Mouse (Mus musculus): Measurements from ENCODE around the gene Krt6a.
"Not testable (repeated sequence)": the region's sequence is repeated elsewhere in the genome, so short reads cannot be mapped to it uniquely, and the experiment has no call there.

The Krt6a gene

DNA sequence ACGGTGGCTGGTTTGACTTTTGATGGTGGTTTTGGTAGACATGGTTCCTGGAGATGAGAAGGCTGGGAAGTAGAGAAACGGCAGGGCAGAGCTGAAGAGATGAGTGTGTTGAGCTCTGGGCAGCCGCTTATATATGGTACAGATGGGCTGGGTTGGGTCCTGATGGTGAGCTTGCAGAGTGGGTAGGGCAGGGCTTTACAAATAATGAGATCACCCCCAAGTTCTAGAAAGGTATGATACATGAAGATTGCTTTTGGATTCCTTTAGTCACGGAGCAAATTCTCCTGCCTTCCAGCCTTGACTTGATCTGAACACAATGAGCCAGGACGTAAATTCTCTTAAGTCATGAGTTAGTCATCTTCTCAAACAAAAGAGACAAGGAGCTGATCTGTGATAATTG, at the start of gene Krt6a:
Krt6a (minus strand) TSS at position 101 of the 400 bp plus-strand sequence.
- no peak for DNase-seq (ENCODE audit: low read depth)

DNA sequence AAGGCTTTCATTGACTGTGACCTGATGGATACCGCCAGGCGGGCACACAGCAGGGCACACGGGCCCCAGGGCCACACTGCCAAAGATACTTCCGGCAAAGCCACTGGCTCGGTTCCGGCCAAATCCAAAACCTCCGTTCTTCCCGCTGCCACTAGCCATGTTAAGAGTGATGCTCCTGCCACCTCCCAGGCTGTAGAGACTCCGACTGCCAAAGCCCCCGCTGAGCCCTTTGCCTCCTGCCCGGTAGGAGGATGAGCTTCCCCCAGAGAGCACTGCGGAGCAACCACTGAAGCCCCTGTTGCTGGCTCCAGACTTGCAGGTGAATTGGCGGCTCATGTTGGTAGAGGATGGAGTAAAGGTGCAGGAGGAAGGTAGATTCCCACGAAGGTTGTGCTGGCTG, 48.6 kb upstream of the Krt6a start, which contains the start of gene Krt71:
Krt71 (minus strand) TSS at position 399 of the 400 bp plus-strand sequence.
- DNase-seq (ENCODE audit: low read depth), result no peak

DNA sequence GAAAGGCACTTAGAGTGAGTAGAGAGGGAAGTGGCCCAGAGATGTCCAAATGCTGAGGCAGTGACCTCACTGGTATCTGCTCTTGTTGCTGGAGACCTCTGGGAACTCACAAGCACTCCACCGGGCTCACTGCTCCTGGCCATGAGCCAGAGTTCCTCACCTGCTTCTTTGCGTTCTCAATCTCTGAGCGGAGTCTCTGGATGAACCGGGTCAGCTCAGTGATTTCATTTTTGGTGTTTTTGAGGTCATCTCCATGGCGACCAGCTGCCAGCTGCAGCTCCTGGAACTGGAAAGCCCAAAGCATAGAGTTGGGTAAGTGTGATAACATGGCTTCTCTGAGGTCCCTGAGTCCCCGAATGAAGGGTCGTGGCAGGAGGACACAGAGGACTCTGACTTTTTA, 43.7 kb upstream of the Krt6a start:
- DNase-seq (ENCODE audit: low read depth), result no peak

DNA sequence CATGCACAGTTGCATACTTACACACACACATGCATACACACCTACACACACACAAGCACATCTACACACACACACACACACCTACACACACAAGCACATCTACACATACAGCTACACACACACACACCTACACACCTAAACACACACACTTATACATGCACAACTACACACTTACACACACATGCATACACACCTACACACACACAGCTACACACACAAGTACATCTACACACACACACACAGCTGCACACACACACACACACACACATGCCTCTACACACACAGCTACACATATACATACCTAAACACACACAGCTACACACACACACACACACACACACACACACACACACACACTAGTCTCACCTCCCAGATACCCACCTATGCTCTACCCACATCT, 36.5 kb upstream of the Krt6a start:
- DNase-seq (ENCODE audit: low read depth), result no peak

DNA sequence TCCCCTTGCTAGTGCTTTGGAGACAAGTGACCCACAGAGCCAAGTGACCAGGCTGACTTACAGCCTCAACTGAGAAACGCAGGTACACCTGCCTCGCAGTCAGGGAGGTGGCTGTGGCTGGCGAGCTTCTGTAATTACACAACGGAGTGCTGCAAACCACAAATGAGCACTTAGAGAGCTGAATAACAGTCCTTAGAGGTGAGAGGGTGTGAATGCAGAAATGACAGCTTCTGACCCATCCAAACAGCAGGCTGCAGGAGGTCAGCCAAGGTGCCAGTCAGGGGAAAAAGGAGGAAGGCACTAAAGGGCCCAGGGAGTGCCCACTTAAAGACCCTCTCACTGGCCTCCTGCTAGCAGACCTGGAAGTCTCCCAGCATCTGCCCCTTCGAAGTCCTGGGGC, 30.6 kb upstream of the Krt6a start:
- no peak for DNase-seq (ENCODE audit: low read depth)

DNA sequence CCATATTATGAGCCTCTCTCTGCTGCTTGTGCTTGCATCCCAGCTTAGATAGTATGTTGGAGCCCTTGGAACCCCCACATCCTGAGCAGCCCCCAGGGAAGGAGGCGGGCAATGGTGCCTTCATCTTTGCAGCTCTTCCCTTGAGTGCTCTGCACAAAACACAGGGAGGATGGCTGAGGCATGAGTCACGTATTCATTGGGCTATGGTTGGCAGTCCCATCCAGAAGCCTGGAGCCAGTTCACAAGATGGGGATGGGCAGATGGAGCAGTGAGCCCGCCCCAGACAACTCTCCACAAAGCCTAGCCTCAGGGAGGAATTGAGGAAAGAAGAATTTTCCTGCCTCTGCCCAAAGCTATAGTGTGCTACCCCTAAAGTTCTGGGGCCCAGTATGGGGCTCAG, 21.7 kb upstream of the Krt6a start:
- DNase-seq (ENCODE audit: low read depth), result no peak

DNA sequence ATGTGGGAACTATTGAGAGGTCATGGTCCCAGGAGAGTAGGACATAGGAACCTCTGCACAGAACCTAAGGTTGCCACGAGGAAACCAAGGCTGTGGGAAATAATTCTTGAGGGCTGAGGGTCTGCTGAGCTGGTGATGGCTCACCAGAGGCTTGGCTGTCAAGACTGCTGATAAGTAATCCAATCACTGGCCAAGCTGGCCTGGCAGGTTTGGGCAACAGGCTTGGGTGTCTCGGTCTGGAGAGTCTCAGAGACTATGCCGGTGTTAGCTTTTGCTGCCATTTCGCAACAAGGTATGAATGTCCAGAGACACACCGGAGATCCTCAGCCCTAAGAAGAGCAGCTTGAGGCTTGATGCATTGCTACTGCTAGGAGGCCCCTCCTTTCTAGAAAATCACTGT, 20.2 kb upstream of the Krt6a start:
- DNase-seq (ENCODE audit: low read depth), result no peak

DNA sequence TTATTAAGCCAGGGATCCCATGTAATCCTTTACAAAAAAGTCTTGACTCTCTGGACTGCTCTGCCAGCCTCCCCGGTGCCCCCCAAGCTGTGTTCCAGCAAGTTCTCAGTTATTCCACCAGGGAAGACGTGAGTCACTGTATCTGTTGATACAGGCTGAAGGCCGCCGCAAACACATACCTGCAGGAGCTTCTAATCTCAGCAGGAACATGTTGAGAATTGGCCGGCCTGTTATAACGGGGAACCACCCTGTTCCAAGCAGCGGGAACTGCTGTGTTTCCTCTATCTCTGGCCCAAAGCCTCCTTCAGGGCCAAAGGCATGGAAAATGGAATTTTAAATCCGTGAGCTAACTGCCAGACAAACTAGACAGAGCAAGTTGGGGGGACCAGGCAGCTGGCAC, 19.6 kb upstream of the Krt6a start:
- no peak for DNase-seq (ENCODE audit: low read depth)

DNA sequence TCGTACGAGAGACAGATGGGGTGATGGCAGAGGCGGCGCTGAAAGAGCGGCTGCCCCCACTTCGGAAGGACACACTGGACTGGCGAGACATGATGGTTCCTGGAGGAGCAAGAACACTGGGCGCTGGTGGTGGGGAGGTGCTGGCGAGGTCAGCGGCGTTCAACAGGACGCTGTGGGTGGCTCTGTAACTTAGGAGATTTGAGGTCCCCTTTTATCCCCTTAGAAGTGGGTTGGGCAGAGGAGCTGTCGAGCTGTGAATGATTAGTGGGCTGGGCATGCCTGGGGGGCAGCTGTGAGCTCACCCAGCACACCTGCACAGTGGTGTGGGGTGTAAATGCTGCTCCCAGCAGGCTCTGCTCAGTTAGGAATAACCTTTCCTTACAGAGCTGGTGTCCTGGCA, 18.6 kb upstream of the Krt6a start, which contains the start of gene Krt5:
Krt5 (minus strand) TSS at position 179 of the 400 bp plus-strand sequence.
- no peak for DNase-seq (ENCODE audit: low read depth)

DNA sequence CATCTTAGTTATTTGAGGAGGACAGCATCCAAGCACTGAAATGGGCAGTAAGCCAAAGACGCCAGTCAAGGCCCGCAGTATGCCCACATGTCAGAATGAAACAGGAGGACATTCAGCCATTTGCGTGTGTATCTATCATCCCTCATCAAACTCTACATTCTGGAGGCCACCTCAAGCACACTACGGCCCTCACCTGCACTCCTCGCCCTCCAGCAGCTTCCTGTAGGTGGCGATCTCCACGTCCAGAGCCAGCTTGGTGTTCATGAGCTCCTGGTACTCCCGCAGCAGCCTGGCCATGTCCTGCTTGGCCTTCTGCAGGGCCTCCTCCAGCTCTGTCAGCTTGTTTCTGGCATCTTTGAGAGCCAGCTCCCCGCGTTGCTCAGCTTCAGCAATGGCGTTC, 14.6 kb upstream of the Krt6a start:
- no peak for DNase-seq (ENCODE audit: low read depth)

DNA sequence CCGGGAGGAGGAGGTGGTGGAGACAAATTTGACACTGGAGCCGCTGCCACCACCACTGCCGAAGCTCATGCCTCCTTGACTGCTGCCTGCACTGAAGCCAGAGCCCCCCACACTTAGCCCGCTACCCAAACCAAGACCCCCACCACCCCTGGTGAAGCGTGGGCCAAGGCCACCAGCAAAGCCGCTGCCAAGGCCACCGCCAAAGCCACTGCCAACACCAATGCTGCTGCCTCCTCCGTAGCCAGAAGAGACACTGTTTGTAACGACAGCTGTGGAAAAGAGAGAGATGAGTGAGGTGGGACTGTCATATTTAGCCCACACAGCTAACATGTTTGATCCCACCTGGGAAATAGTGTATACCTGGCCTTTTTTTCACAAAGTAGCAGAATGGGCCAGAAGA, 13.3 kb upstream of the Krt6a start:
- no peak for DNase-seq (ENCODE audit: low read depth)

DNA sequence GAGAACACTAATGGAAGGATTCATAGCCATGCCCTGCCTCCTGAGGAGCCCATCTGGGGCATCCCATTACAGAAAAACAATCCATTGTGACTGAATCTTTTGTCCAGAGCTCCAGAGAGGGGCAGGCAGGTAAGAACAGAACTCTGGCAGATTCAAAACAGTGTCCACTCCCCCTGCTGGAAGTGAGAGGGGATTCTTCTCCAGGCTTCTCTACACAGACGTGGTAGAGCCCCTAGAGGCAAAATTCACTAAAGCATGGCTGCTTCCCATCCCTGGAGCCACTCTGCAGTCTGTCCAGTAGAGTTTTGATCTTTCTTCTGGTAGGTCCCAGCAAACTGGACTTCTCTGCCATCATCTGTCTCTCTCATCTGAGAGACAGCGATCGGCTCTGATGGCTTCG, 10.0 kb upstream of the Krt6a start:
- no peak for DNase-seq (ENCODE audit: low read depth)

DNA sequence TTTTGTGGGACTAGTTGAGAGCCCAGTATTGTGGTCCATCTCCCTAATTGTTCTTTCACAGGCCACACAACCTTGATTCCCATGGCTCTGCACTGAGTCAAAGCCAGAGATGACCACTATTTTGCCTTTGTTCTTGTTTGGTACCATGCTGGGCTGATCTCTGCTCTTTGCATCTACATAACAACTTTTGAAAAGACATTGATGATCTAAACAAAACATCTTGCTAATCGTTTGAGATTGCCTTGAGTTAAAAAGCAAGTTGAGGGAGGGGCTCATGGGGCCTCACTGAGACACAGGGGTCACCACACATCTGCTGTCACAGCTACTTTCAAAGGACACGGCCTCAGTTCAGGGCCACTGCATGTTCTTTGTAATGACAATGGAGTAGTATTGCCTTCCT, 8.3 kb upstream of the Krt6a start:
- DNase-seq (ENCODE audit: low read depth), result no peak

DNA sequence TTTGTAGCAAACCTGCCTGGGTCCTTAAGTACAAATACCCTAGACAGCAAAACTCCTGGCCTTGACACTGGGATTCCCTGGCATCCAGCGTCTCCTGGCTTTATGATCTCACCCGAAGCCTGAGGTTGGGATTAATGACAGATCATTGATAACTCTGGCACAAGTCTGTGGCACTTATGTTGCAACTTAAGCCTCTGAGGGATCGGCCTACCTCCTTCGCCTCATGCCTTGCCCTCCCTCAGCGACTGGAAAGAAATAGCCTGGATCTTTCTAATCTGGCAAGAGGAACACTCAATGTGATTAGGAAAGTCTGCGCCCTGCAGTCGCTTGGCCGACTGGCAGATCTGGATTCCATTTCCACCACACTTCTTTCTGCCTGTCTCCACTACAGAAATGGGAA, 5.8 kb upstream of the Krt6a start:
- DNase-seq (ENCODE audit: low read depth), result no peak

DNA sequence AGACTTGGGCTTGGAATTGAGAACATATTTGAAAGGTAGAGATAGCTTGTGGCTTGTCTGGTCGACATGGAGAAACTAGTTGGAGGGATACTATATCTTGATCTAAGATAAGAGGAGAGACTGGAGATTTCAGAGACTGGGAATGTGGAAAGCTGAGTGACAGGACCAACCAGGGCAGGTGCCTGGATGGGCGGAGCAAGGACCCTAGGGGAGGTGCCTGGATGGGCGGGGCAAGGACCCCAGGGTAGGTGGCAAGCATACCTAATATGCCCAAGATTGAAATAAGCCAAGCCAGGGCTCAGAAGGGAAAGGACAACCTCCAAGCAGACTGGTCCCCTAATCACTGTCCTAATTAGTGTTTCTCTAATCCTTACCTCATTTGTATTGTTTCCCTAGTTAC, 5.1 kb upstream of the Krt6a start:
- no peak for DNase-seq (ENCODE audit: low read depth)

DNA sequence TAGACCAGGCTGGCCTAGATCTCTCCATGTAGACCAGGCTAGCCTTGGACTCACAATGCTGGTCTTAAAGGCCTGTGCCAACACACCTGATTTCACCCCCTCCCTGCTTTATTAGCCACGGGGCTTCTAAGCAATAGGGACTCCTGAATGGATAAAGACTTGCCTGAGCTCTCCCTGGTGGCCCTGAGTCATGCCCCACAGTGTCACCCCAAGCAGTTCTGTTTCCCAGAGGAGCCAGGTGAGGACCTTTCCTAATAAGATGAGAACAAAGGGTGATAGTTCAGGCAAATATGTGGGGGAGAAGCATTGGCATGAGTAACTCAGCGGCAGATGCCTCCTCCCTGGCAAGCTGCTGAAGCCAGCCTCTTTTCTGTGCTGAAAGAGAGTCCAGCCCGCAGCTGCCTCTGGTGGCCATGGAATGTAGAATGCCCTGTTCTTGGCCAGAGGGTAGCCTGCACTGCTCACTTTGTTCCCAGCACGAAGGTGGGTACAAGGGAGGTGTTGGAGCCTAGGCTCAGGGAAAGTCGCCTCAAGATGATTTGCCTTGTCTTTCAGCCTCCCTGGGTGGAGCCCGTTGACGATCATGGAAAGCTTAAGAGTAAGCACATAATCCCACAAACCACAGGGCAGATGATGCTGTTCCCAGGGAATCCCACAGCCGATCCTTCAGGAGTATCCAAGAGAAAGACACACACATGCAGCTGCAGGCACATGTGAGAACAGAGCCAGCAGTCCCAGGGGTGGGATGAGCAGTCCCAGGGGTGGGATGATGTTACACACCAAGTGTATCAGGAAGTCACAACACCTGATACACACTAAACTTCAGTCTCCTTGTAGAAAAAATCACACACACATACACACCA, 3.5 kb upstream of the Krt6a start:
- DNase-seq (ENCODE audit: low read depth), result no peak

DNA sequence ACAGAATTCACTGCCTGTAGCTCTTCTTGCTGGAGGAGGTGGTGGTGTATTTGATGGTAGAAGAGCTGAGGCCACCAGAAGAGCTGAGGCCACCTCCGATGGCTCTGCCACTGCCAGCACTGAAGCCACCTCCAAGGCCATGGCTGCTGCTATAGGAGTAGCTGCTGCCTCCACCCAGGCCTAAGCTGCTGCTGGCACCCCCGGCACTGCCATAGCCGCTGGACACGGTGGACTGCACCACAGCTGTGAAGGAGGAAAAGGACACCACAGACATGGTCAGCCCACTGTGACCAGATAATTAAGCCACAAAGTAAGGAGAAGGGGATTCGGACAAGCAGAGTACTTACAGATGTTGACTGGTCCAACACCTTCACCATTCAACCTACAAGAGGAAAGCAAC, 3.6 kb downstream of the Krt6a start:
- DNase-seq (ENCODE audit: low read depth), result not testable (repeated sequence)

DNA sequence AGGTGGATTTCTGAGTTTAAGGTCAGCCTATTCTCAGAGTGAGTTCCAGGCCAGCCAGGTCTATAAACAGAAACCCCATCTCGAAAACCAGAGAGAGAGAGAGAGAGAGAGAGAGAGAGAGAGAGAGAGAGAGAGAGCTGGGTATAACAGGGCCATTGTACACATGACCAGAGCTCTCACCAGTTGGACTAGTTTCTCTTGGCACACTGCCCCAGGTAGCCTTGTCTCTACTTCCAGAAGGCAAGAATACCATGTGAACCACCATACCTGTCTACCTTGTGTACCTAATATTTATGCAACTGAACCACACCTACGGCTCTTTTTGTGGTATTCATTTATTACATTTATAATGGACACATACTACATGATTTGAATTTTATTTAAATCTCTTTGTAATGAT, 5.9 kb downstream of the Krt6a start:
- no peak for DNase-seq (ENCODE audit: low read depth)

DNA sequence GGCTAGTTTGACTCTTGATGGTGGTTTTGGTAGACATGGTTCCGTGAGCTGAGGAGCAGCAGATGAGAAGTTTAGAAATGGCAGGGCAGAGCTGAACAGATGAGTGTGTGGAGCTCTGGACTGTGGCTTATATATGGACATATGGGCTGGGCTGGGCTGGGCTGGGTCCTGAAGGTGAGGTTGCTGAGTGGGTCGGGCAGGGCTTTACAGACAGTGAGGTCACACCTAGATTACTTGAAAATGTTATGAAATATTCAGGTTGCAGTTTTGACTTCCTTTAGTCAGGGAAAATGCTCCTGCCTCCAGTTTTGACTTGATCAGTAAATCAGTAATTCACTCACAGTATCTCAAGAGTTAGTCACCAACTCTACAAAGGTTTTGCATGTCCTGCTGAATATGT, 13.9 kb downstream of the Krt6a start, which contains the start of gene Krt6b:
Krt6b (minus strand) TSS at position 101 of the 400 bp plus-strand sequence.
- no peak for DNase-seq (ENCODE audit: low read depth)

DNA sequence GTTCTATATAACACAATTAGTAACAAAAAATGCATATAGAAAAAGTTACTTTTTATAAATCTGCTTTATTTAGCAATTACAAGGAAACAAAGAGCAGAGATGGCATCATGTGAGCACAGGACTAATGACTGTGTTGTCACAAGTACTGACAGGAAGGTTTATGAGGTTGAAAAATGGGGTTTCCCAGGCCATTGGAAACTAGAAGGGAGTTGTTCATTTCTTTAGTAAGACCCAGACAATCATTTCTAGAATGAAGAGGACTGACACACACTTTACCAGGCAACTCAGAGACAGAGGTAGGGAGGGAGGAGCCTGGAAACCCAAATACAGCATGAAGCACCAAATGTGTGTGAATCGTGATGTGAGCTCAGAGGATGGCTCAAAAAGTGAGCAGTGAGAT, 18.1 kb downstream of the Krt6a start:
- no peak for DNase-seq (ENCODE audit: low read depth)

DNA sequence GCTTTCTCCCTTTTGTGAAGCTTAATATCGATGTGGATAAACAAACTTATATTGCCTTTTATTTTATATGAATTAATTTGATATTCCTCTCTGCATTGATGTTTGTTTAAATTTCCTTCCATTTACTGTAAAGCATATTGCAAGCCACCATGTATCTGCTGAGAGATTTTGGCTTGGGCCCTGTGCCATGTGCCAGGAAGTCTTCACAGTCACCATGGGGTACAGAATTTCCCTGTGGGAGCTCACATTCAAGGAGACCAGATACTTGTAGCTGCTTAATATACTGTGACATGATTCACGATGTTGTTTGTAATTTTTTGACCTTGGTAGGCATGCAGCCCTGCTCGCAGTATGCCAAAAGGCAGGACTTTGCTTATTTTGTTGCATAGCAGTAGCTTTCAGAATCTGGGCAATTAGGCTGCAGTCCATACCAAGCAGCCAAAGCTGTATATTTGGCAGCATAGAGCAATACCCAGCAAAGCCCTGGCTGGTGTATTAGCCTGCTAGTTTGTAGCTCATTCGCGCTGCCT, 41.3 kb downstream of the Krt6a start:
- DNase-seq (ENCODE audit: low read depth), result no peak

DNA sequence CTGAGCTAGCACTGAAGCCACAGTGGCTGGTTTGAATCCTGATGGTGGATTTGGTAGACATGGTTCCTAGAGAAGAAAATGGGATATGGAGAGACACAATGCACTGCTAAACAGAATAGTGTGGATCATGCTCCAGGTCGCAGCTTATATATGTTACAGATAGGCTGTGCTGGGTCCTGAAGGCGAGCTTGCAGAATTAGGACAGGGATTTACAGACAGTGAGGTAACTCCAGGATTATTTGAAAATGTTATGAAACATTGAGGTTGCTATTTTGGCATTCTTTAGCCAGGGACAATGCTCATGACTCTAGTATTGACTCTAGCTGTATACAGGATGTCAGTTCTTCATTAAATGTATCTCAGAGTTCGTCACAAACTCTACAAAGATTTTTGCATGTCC, 46.8 kb downstream of the Krt6a start, which contains the start of gene Gm5478:
Gm5478 (minus strand) TSS at position 101 of the 400 bp plus-strand sequence.
- DNase-seq (ENCODE audit: low read depth), result no peak
